Comparison of ENCODE assay signal across 7 mouse cellular contexts in the genomic region with DNA sequence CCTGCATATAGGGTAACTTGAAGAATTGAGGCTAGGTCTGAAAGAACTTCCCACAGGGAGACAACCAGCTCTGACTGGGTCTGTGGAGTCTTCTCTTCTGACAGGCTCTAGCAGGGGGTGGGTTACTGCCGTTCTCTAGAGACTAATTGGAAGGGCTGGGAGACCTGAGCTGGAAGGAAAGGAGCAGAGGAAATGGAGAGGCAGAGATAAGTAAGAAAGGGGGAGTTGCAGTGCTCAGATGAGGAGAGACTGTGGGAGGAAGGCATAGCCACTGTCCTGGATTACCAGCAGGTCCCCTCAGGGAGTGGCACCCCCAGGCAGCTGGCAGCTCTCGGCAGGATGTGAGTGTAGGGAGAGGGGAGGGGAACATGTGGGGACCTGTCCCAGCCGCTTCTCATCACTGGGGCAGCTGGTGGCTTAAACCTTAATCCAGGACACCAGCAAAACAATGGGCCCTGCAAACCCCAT. TPM values are rescaled to one million over a fixed set of nuclear protein-coding genes. Genes with fewer than 3 reads are reported as not detected.
DNase-seq lines count a peak whose midpoint lies in the region; ATAC-seq and TF ChIP-seq lines count a peak whose summit lies in the region.

No protein-coding gene starts in this region.

- H3K4me3 ChIP-seq in midbrain, embryonic 11.5 days (ENCODE audit: low read depth, low read length) = no peak overlapping the region
- no peak overlapping the region for H3K4me3 ChIP-seq in midbrain, embryonic 15.5 days
- H3K4me3 ChIP-seq in cortical plate, adult 2 months (ENCODE audit: insufficient read depth, low read length) = no peak overlapping the region
- H3K4me3 ChIP-seq in intestine, embryonic 16.5 days (ENCODE audit: low read length) = peak overlapping the region; percentile 66
- H3K4me3 ChIP-seq in midbrain, embryonic 12.5 days = 0 out of 2 replicates have a peak overlapping the region, but pooled peaks have one; percentile 0

- H3K36me3 ChIP-seq in midbrain, embryonic 11.5 days (ENCODE audit: control insufficient read depth, insufficient read depth, low read length) = no peaks in the 10 kb centered on the region
- no peaks in the 10 kb centered on the region for H3K36me3 ChIP-seq in midbrain, embryonic 15.5 days (replicated peaks)
- H3K36me3 ChIP-seq in intestine, embryonic 16.5 days (ENCODE audit: control insufficient read depth, insufficient read depth, low read length) = no peaks in the 10 kb centered on the region; the same call in 1 of the 2 replicates
- no peaks in the 10 kb centered on the region for H3K36me3 ChIP-seq in midbrain, embryonic 12.5 days

- no peak overlapping the region for H3K27ac ChIP-seq in midbrain, embryonic 11.5 days (ENCODE audit: low read depth, low read length)
- H3K27ac ChIP-seq in midbrain, embryonic 15.5 days = no peak overlapping the region
- peak overlapping the region; percentile 38; the same call in 1 of the 2 replicates for H3K27ac ChIP-seq in cortical plate, adult 2 months (ENCODE audit: insufficient read depth, low read length)
- H3K27ac ChIP-seq in intestine, embryonic 16.5 days (ENCODE audit: low read length) = peak overlapping the region; percentile 88
- no peak overlapping the region; the same call in 1 of the 2 replicates for H3K27ac ChIP-seq in midbrain, embryonic 12.5 days (replicated peaks)

- TF ChIP-seq POLR2A in cortical plate, adult 2 months (IDR thresholded peaks at IDR 0.05; ENCODE audit: extremely low read depth, insufficient read depth, low read length) = no peak

- H3K9ac ChIP-seq in midbrain, embryonic 11.5 days (ENCODE audit: low read length) = no peak overlapping the region
- no peak overlapping the region for H3K9ac ChIP-seq in midbrain, embryonic 15.5 days
- H3K9ac ChIP-seq in intestine, embryonic 16.5 days (ENCODE audit: low read depth, low read length) = peak overlapping the region; percentile 80
- no peak overlapping the region for H3K9ac ChIP-seq in midbrain, embryonic 12.5 days (replicated peaks)

- peaks cover 32% of the 10 kb centered on the region for H3K27me3 ChIP-seq in midbrain, embryonic 11.5 days (ENCODE audit: control insufficient read depth, insufficient read depth, low read length)
- H3K27me3 ChIP-seq in midbrain, embryonic 15.5 days (replicated peaks) = peaks cover 25% of the 10 kb centered on the region
- H3K27me3 ChIP-seq in intestine, embryonic 16.5 days (replicated peaks; ENCODE audit: control insufficient read depth, insufficient read depth, low read length) = no peaks in the 10 kb centered on the region
- H3K27me3 ChIP-seq in midbrain, embryonic 12.5 days = peaks cover 67% of the 10 kb centered on the region

- DNase-seq in midbrain, embryonic 11.5 days (ENCODE audit: low spot score, missing footprints) = peak; percentile 84
- no peak for DNase-seq in right cerebral cortex, postnatal 36 days (ENCODE audit: low spot score in 2 of 2)

- TF ChIP-seq CTCF in cortical plate, adult 2 months (IDR thresholded peaks at IDR 0.05; ENCODE audit: extremely low read depth, insufficient read depth, low read length) = no peak

- ATAC-seq in midbrain, embryonic 11.5 days (ENCODE audit: low FRiP score) = peak; percentile 23; the same call in 1 of the 2 replicates
- ATAC-seq in midbrain, embryonic 15.5 days (replicated peaks) = no peak
- ATAC-seq in intestine, embryonic 16.5 days = no peak
- ATAC-seq in midbrain, embryonic 12.5 days (ENCODE audit: low FRiP score, low read depth) = peak; percentile 49; the same call in 1 of the 2 replicates
- ATAC-seq in monocyte, adult 5-6 weeks (replicated peaks; ENCODE audit: insufficient number of reproducible peaks, low FRiP score, low TSS enrichment, poor library complexity, severe bottlenecking) = no peak

- peak overlapping the region; percentile 14; the same call in 1 of the 2 replicates for H3K4me2 ChIP-seq in midbrain, embryonic 11.5 days
- no peak overlapping the region for H3K4me2 ChIP-seq in midbrain, embryonic 15.5 days
- H3K4me2 ChIP-seq in intestine, embryonic 16.5 days (ENCODE audit: low read depth, low read length) = peak overlapping the region; percentile 79
- H3K4me2 ChIP-seq in midbrain, embryonic 12.5 days (replicated peaks) = no peak overlapping the region

- peaks cover 24% of the 10 kb centered on the region for H3K4me1 ChIP-seq in midbrain, embryonic 11.5 days (ENCODE audit: control insufficient read depth, insufficient read depth, low read length)
- H3K4me1 ChIP-seq in midbrain, embryonic 15.5 days = peaks cover 28% of the 10 kb centered on the region
- peaks cover 4% of the 10 kb centered on the region for H3K4me1 ChIP-seq in cortical plate, adult 2 months (ENCODE audit: control insufficient read depth, insufficient read depth, low read length)
- peaks cover 58% of the 10 kb centered on the region for H3K4me1 ChIP-seq in intestine, embryonic 16.5 days (ENCODE audit: control insufficient read depth, insufficient read depth, low read length)
- H3K4me1 ChIP-seq in midbrain, embryonic 12.5 days = peaks cover 26% of the 10 kb centered on the region

- H3K9me3 ChIP-seq in midbrain, embryonic 11.5 days (ENCODE audit: control insufficient read depth, low read length) = no peaks in the 10 kb centered on the region
- no peaks in the 10 kb centered on the region for H3K9me3 ChIP-seq in midbrain, embryonic 15.5 days
- no peaks in the 10 kb centered on the region for H3K9me3 ChIP-seq in intestine, embryonic 16.5 days (ENCODE audit: control insufficient read depth, low read length)
- no peaks in the 10 kb centered on the region for H3K9me3 ChIP-seq in midbrain, embryonic 12.5 days

- 9% methylated on average over 3 of the region's 3 CpGs for WGBS in midbrain, embryonic 11.5 days
- 5% methylated on average over 3 of the region's 3 CpGs for WGBS in midbrain, embryonic 15.5 days
- 16% methylated on average over 3 of the region's 3 CpGs for WGBS in intestine, embryonic 16.5 days
- WGBS in midbrain, embryonic 12.5 days = 2% methylated on average over 3 of the region's 3 CpGs

RNA-seq across cellular contexts. Expression of gene Arhgap23, which starts 26.4 kb away (rescaled TPM):
- 2.5 and 2.8 TPM in 2 replicates for polyA plus RNA-seq in midbrain, embryonic 11.5 days (2014; fragmentation: Nextera tagmentation; extraction: Ambion mirVana)
- 10.9 and 11.0 TPM in 2 replicates for polyA plus RNA-seq in midbrain, embryonic 15.5 days (2015; fragmentation: Nextera tagmentation; extraction: Ambion mirVana)
- polyA plus RNA-seq in cortical plate, adult 2 months (2012; rRNA removed) = 70.2 and 71.5 TPM in 2 replicates
- 2.7 and 3.0 TPM in 2 replicates for polyA plus RNA-seq in intestine, embryonic 16.5 days (2015; fragmentation: Nextera tagmentation; extraction: Ambion mirVana)
- 6.3 and 7.9 TPM in 2 replicates for polyA plus RNA-seq in midbrain, embryonic 12.5 days (2016; fragmentation: Nextera tagmentation; extraction: Ambion mirVana)
- 4.7 to 5.8 TPM (median 5.0 TPM) in 3 replicates for total RNA-seq in monocyte, adult 5-6 weeks (2017)

RNA-seq across cellular contexts. Expression of gene 4933428G20Rik, which starts 58.4 kb away (rescaled TPM):
- 0.11 TPM in 1 of 2 replicates, not detected in the other for polyA plus RNA-seq in midbrain, embryonic 11.5 days (2014; fragmentation: Nextera tagmentation; extraction: Ambion mirVana)
- 1.3 and 1.6 TPM in 2 replicates for polyA plus RNA-seq in midbrain, embryonic 15.5 days (2015; fragmentation: Nextera tagmentation; extraction: Ambion mirVana)
- polyA plus RNA-seq in cortical plate, adult 2 months (2012; rRNA removed) = 0.06 TPM in 1 of 2 replicates, not detected in the other
- 0.18 and 0.45 TPM in 2 replicates for polyA plus RNA-seq in intestine, embryonic 16.5 days (2015; fragmentation: Nextera tagmentation; extraction: Ambion mirVana)
- 0.77 and 0.84 TPM in 2 replicates for polyA plus RNA-seq in midbrain, embryonic 12.5 days (2016; fragmentation: Nextera tagmentation; extraction: Ambion mirVana)
- not detected in 3 replicates for total RNA-seq in monocyte, adult 5-6 weeks (2017)

Comparison
In these comparisons a context has a peak if more than half of its experiments do, and no peak if none do; other contexts are left out.
1. ATAC-seq: peak in midbrain, embryonic 11.5 days (single experiment) and midbrain, embryonic 12.5 days (single experiment); none in midbrain, embryonic 15.5 days (single experiment), intestine, embryonic 16.5 days (single experiment) and monocyte, adult 5-6 weeks (single experiment).
2. H3K4me2 ChIP-seq: peak in midbrain, embryonic 11.5 days (single experiment) and intestine, embryonic 16.5 days (single experiment); none in midbrain, embryonic 15.5 days (single experiment) and midbrain, embryonic 12.5 days (single experiment).
3. H3K4me3 ChIP-seq: peak in intestine, embryonic 16.5 days (single experiment) and midbrain, embryonic 12.5 days (single experiment); none in midbrain, embryonic 11.5 days (single experiment), midbrain, embryonic 15.5 days (single experiment) and cortical plate, adult 2 months (single experiment).
4. H3K27ac ChIP-seq: peak in cortical plate, adult 2 months (single experiment) and intestine, embryonic 16.5 days (single experiment); none in midbrain, embryonic 11.5 days (single experiment), midbrain, embryonic 15.5 days (single experiment) and midbrain, embryonic 12.5 days (single experiment).